8 mouse cellular contexts compared by ENCODE assay signal in genomic region chr17:29888981-29889980, GRCm38 (mm10).
DNase-seq lines count a peak whose midpoint lies in the region; ATAC-seq and TF ChIP-seq lines count a peak whose summit lies in the region.

No protein-coding gene starts in this region.

- no peaks in the 10 kb centered on the region for H3K36me3 ChIP-seq in intestine, embryonic 15.5 days
- H3K36me3 ChIP-seq in liver, adult 2 months (ENCODE audit: control insufficient read depth, insufficient read depth, low read length) = no peaks in the 10 kb centered on the region
- H3K36me3 ChIP-seq in neural tube, embryonic 15.5 days = no peaks in the 10 kb centered on the region

- H3K9me3 ChIP-seq in intestine, embryonic 15.5 days = no peaks in the 10 kb centered on the region
- H3K9me3 ChIP-seq in neural tube, embryonic 15.5 days (replicated peaks) = no peaks in the 10 kb centered on the region

- peak; percentile 13; the same call in 1 of the 2 replicates for ATAC-seq in common myeloid progenitor, adult 5-6 weeks (replicated peaks; ENCODE audit: low read depth, poor library complexity, severe bottlenecking)
- peak; percentile 57; the same call in 1 of the 2 replicates for ATAC-seq in intestine, embryonic 15.5 days
- ATAC-seq in neural tube, embryonic 15.5 days (ENCODE audit: low FRiP score) = peak; percentile 82

- no peak for TF ChIP-seq POLR2A in liver, adult 2 months (IDR thresholded peaks at IDR 0.05; ENCODE audit: extremely low read depth, insufficient read depth, low read length)

- H3K79me2 ChIP-seq in liver, adult 2 months (ENCODE audit: control insufficient read depth, insufficient read depth, low read length) = no peaks in the 10 kb centered on the region

- no peak overlapping the region; the same call in 1 of the 2 replicates for H3K27ac ChIP-seq in intestine, embryonic 15.5 days
- H3K27ac ChIP-seq in liver, adult 2 months (replicated peaks; ENCODE audit: insufficient read depth, low read depth, low read length) = no peak overlapping the region
- peak overlapping the region; percentile 85 for H3K27ac ChIP-seq in neural tube, embryonic 15.5 days (replicated peaks)

- peak overlapping the region; percentile 67 for H3K4me3 ChIP-seq in intestine, embryonic 15.5 days (replicated peaks)
- peak overlapping the region; percentile 13; the same call in 1 of the 2 replicates for H3K4me3 ChIP-seq in liver, adult 2 months (ENCODE audit: insufficient read depth, low read depth, low read length)
- H3K4me3 ChIP-seq in neural tube, embryonic 15.5 days (replicated peaks) = peak overlapping the region; percentile 61

- peak overlapping the region; percentile 100 for H3K4me2 ChIP-seq in intestine, embryonic 15.5 days (replicated peaks)
- H3K4me2 ChIP-seq in neural tube, embryonic 15.5 days = peak overlapping the region; percentile 97

- 2% methylated on average over 67 of the region's 67 CpGs for WGBS in intestine, embryonic 15.5 days
- WGBS in liver, adult 2 months = 5% methylated on average over 67 of the region's 67 CpGs
- WGBS in neural tube, embryonic 15.5 days = under 1% methylated on average over 66 of the region's 67 CpGs

- TF ChIP-seq CTCF in liver, adult 2 months (IDR thresholded peaks at IDR 0.05; ENCODE audit: low read depth, low read length) = no peak

- peaks cover 48% of the 10 kb centered on the region for H3K27me3 ChIP-seq in intestine, embryonic 15.5 days (replicated peaks)
- peaks cover 23% of the 10 kb centered on the region for H3K27me3 ChIP-seq in liver, adult 2 months (ENCODE audit: control insufficient read depth, insufficient read depth, low read length)
- peaks cover 27% of the 10 kb centered on the region for H3K27me3 ChIP-seq in neural tube, embryonic 15.5 days (replicated peaks)

- DNase-seq in urinary bladder, postnatal 14 days (ENCODE audit: low spot score) = peak; percentile 20
- DNase-seq in urinary bladder, postnatal 4 days (ENCODE audit: low spot score in 2 of 2) = no peak
- peak; percentile 78 for DNase-seq in gastrocnemius, postnatal 25 days
- no peak for DNase-seq in liver, adult 2 months (ENCODE audit: extremely low read depth, low read depth, low spot score)
- no peak for DNase-seq in c-Kit-positive CD71-positive TER-119-positive erythroid progenitor cells, embryonic 14.5 days (ENCODE audit: low spot score)

- peaks cover 28% of the 10 kb centered on the region for H3K4me1 ChIP-seq in intestine, embryonic 15.5 days (replicated peaks)
- H3K4me1 ChIP-seq in liver, adult 2 months (ENCODE audit: control insufficient read depth, insufficient read depth, low read length) = no peaks in the 10 kb centered on the region
- peaks cover 66% of the 10 kb centered on the region for H3K4me1 ChIP-seq in neural tube, embryonic 15.5 days

- peak overlapping the region; percentile 67 for H3K9ac ChIP-seq in intestine, embryonic 15.5 days
- H3K9ac ChIP-seq in liver, adult 2 months (ENCODE audit: low read depth, low read length) = no peak overlapping the region
- peak overlapping the region; percentile 72 for H3K9ac ChIP-seq in neural tube, embryonic 15.5 days (replicated peaks)

Comparison
In these comparisons a context has a peak if more than half of its experiments do, and no peak if none do; other contexts are left out.
1. DNase-seq: peak in urinary bladder, postnatal 14 days (single experiment) and gastrocnemius, postnatal 25 days (single experiment); none in urinary bladder, postnatal 4 days (0 of 2), liver, adult 2 months (single experiment) and c-Kit-positive CD71-positive TER-119-positive erythroid progenitor cells, embryonic 14.5 days (single experiment).
2. ATAC-seq: peak in every context shown above with its lines; median percentile 82 in neural tube, embryonic 15.5 days; 57 in intestine, embryonic 15.5 days; 13 in common myeloid progenitor, adult 5-6 weeks.
3. H3K4me3 ChIP-seq: peak in every context shown above with its lines; median percentile 67 in intestine, embryonic 15.5 days; 61 in neural tube, embryonic 15.5 days; 13 in liver, adult 2 months.